In genomic region chr13:83727051-83727765, GRCm38 (mm10) we compare ENCODE assay signal across 9 mouse cellular contexts.
A peak's percentile ranks its signal among the peaks of the same experiment; 100 is the strongest.
DNase-seq lines count a peak whose midpoint lies in the region; ATAC-seq lines count a peak whose summit lies in the region.
"Had no signal": no experiment of that assay in that cellular context is flagged by ENCODE, and none has a peak within 500 bp of the region (broad histone marks: within the 10 kb centered on the region; RNA-seq: fewer than 3 reads in every experiment).

No protein-coding gene starts in this region.

- H3K27ac ChIP-seq in kidney, embryonic 15.5 days = peak overlapping the region; percentile 56
- peak overlapping the region; percentile 100 for H3K27ac ChIP-seq in hindbrain, embryonic 11.5 days (ENCODE audit: low read depth, low read length)
- H3K27ac ChIP-seq in midbrain, embryonic 11.5 days (ENCODE audit: low read depth, low read length) = peak overlapping the region; percentile 100
- H3K27ac ChIP-seq: liver, embryonic 13.5 days had no signal

- no peaks in the 10 kb centered on the region for H3K9me3 ChIP-seq in kidney, embryonic 15.5 days (replicated peaks)
- no peaks in the 10 kb centered on the region for H3K9me3 ChIP-seq in hindbrain, embryonic 11.5 days (ENCODE audit: control insufficient read depth, low read length)
- H3K9me3 ChIP-seq in midbrain, embryonic 11.5 days (ENCODE audit: control insufficient read depth, low read length) = no peaks in the 10 kb centered on the region
- H3K9me3 ChIP-seq: liver, embryonic 13.5 days had no signal

- 1% methylated on average over 38 of the region's 38 CpGs for WGBS in kidney, embryonic 15.5 days
- under 1% methylated on average over 35 of the region's 38 CpGs for WGBS in hindbrain, embryonic 11.5 days
- WGBS in midbrain, embryonic 11.5 days = under 1% methylated on average over 37 of the region's 38 CpGs

- H3K4me2 ChIP-seq in kidney, embryonic 15.5 days = peak overlapping the region; percentile 53
- peak overlapping the region; percentile 60 for H3K4me2 ChIP-seq in hindbrain, embryonic 11.5 days (replicated peaks; ENCODE audit: low read depth, low read length)
- H3K4me2 ChIP-seq in midbrain, embryonic 11.5 days = peak overlapping the region; percentile 57
- H3K4me2 ChIP-seq: liver, embryonic 13.5 days had no signal

- peaks cover 29% of the 10 kb centered on the region for H3K4me1 ChIP-seq in kidney, embryonic 15.5 days
- H3K4me1 ChIP-seq in hindbrain, embryonic 11.5 days (replicated peaks; ENCODE audit: control insufficient read depth, insufficient read depth, low read length) = no peaks in the 10 kb centered on the region
- peaks cover 5% of the 10 kb centered on the region; the same call in 1 of the 2 replicates for H3K4me1 ChIP-seq in midbrain, embryonic 11.5 days (ENCODE audit: control insufficient read depth, insufficient read depth, low read length)

- H3K27me3 ChIP-seq in kidney, embryonic 15.5 days = peaks cover 95% of the 10 kb centered on the region
- peaks cover 9% of the 10 kb centered on the region for H3K27me3 ChIP-seq in hindbrain, embryonic 11.5 days (ENCODE audit: control insufficient read depth, insufficient read depth, low read length)
- peaks cover 22% of the 10 kb centered on the region for H3K27me3 ChIP-seq in midbrain, embryonic 11.5 days (ENCODE audit: control insufficient read depth, insufficient read depth, low read length)

- no peaks in the 10 kb centered on the region for H3K36me3 ChIP-seq in kidney, embryonic 15.5 days
- H3K36me3 ChIP-seq in hindbrain, embryonic 11.5 days (ENCODE audit: control insufficient read depth, insufficient read depth, low read length) = no peaks in the 10 kb centered on the region
- H3K36me3 ChIP-seq in midbrain, embryonic 11.5 days (ENCODE audit: control insufficient read depth, insufficient read depth, low read length) = no peaks in the 10 kb centered on the region
- H3K36me3 ChIP-seq: liver, embryonic 13.5 days had no signal

- no peak for DNase-seq in kidney, postnatal 25 days
- peak; percentile 60 for DNase-seq in cerebellum, adult 8-10 months
- DNase-seq in hindbrain, embryonic 11.5 days (ENCODE audit: low spot score) = peak; percentile 84
- DNase-seq in midbrain, embryonic 11.5 days (ENCODE audit: low spot score, missing footprints) = peak; percentile 97
- no peak for DNase-seq in ovary, adult 18-20 months (ENCODE audit: low spot score)
- no peak for DNase-seq in adipocyte (ENCODE audit: low spot score)
- no peak for DNase-seq in urinary bladder, postnatal 10 days (ENCODE audit: low spot score)
- DNase-seq: liver, embryonic 13.5 days had no signal

- no peak overlapping the region for H3K9ac ChIP-seq in kidney, embryonic 15.5 days
- H3K9ac ChIP-seq in hindbrain, embryonic 11.5 days (ENCODE audit: low read depth, low read length) = peak overlapping the region; percentile 96
- H3K9ac ChIP-seq in midbrain, embryonic 11.5 days (ENCODE audit: low read length) = peak overlapping the region; percentile 84
- H3K9ac ChIP-seq: liver, embryonic 13.5 days had no signal

- ATAC-seq in kidney, embryonic 15.5 days (replicated peaks; ENCODE audit: low FRiP score) = no peak
- ATAC-seq in hindbrain, embryonic 11.5 days (ENCODE audit: low FRiP score) = peak; percentile 50
- ATAC-seq in midbrain, embryonic 11.5 days (ENCODE audit: low FRiP score) = peak; percentile 53

- H3K4me3 ChIP-seq in kidney, embryonic 15.5 days (replicated peaks) = peak overlapping the region; percentile 32
- peak overlapping the region; percentile 90 for H3K4me3 ChIP-seq in hindbrain, embryonic 11.5 days (ENCODE audit: low read depth, low read length)
- peak overlapping the region; percentile 81 for H3K4me3 ChIP-seq in midbrain, embryonic 11.5 days (ENCODE audit: low read depth, low read length)
- H3K4me3 ChIP-seq: liver, embryonic 13.5 days had no signal

Comparison
In these comparisons a context has a peak if more than half of its experiments do, and no peak if none do; other contexts are left out.
1. H3K4me3 ChIP-seq: peak in every context shown above with its lines; median percentile 90 in hindbrain, embryonic 11.5 days; 81 in midbrain, embryonic 11.5 days; 32 in kidney, embryonic 15.5 days.
2. DNase-seq: peak in cerebellum, adult 8-10 months (single experiment), hindbrain, embryonic 11.5 days (single experiment) and midbrain, embryonic 11.5 days (single experiment); none in kidney, postnatal 25 days (0 of 2), ovary, adult 18-20 months (single experiment), adipocyte (single experiment) and urinary bladder, postnatal 10 days (single experiment).
3. Peak in every context shown above with its lines, with median percentiles within 50 percentile points of each other: H3K27ac ChIP-seq and H3K4me2 ChIP-seq.